Mouse (Mus musculus) liver, postnatal 0 days (tissue): ENCODE data around the gene Jmjd7.

Experiments used
- CTCF ChIP-seq: sonication (generic); IDR thresholded peaks from 2 replicates; pipeline ENCODE4 v1.5.1; 2016; ENCODE audit warnings: antibody characterized with exemption, low read depth
- EP300 ChIP-seq: IDR thresholded peaks from 2 replicates; pipeline ENCODE4 v1.6.1; 2016; ENCODE audit warnings: antibody characterized with exemption, low read depth, mild to moderate bottlenecking

DNA sequence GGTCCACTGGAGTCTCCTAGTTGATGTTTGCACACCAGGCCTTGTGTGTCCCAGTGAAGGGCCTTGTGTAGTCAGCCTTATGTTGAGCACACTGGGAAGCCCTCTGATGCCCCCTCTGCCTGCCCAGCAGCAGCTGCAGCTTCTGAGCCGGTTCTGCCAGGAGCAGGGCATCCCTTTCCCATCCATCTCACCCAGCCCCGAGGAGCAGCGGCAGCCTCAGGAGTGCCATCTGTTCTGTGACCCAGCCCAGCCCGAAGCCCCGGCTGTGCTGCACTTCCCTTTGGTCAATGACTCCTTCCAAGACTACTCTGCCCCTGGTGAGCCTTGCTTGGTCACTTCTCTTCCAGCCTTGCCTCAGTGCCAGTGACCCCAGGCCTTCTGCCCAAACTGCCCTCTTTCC, 13.7 kb downstream of the Jmjd7 start:
- no peak for TF ChIP-seq CTCF
- no peak for TF ChIP-seq EP300
